Mouse (Mus musculus): ENCODE measurements at regions not wholly inside any gene's neighbourhood (a gene's known extent, or its start where the extent isn't known, plus 50 kb on each side); places are given as distances from the start of the nearest gene placed in this dataset.
A peak's percentile ranks its signal among the peaks of the same experiment; 100 is the strongest.

- DNase-seq = no peak
Observed at GRCm38 (mm10) chr13:84648056-84648455, 426.0 kb downstream of the Tmem161b start.

DNA sequence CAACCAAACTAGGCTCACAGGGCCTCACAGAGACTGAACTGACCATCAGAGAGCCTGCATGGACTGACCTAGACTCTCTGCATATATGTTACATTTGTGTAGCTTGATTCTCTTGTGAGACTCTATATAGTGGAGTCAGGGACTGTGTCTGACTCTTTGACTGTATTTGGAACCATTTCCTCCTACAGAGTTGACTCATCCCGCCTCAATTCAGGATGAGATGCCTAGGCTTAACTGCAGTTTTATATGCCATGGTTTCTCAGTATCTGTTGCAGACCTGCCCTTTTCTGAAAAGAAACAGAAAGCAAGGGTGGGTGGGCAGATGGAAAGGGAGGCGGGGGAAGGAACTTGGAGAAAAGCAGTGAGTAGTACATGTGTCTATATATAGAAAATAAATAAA, 441.9 kb downstream of the Tmem161b start:
- no peak for DNase-seq

DNA sequence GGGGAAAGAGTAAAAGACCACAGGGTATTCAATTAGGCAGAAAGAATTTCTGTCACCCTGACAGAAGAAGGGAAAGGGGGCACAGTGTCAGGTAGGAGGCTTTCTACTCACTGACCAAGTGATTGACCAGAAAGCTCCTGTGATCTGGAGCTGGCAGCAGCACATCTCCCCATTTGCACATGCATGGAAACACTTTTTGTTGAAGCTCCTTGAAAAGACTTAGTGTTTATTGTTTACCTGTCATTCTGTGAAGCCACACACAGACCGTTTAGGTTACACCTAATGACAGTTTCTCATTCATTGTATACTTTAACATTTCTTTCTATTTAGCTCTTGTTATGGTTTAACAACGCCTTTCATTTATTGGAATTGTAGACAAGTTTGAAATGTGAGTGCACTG, 458.9 kb downstream of the Tmem161b start:
- DNase-seq = no peak

DNA sequence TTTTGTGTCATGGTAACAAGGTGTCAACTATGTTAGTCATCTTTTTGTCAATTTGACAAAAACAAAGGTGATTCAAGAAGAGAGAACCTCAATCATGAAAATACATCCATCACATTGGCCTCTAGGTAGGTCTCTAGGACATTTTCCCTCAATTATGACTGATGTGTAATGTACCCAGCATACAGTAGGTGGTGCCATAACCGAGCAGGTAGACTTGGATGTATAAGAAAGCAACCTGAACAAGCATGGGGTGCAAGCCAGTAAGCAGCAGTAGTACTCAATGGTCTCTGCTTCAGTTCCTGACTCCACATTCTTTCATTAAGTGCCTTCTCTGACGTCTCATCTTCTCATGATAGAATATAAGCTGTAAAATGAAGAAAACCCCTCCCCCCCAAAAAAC, 463.8 kb downstream of the Tmem161b start:
- no peak for DNase-seq

- no peak for DNase-seq
Observed at GRCm38 (mm10) chr13:84693462-84693861, 471.4 kb downstream of the Tmem161b start.

DNA sequence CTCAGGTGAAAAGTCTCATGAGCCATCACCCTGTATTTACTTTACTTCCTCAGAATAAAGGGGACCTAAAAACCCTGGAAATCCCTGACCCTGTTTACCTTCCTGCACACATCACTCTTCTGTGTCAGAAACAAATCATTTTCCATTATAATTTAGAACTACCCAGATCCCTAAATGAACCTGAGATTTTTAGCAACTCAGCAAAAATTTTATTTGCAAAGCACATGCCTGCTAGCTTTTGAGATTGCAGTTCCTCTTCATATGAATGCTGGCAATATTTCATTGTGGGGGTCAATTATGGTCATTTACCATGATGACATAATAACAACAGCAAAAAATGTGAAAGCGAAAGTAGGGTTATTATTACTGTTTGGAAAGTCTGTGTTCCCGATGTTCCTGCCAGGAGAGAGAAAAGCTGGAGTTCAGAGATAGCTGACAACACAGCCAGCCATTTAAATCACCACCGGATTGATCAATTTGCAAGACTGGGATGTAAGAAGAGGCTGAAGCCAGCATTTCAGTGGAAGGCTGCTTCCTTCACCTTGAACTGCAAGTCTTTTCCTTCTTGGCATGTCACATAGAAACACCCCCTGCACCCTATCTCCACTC, 476.5 kb downstream of the Tmem161b start:
- DNase-seq = no peak

- DNase-seq = no peak
Observed at GRCm38 (mm10) chr13:84741231-84741630, 448.0 kb upstream of the Ccnh start.

- DNase-seq = no peak
Observed at GRCm38 (mm10) chr13:84748331-84748730, 440.9 kb upstream of the Ccnh start.

DNA sequence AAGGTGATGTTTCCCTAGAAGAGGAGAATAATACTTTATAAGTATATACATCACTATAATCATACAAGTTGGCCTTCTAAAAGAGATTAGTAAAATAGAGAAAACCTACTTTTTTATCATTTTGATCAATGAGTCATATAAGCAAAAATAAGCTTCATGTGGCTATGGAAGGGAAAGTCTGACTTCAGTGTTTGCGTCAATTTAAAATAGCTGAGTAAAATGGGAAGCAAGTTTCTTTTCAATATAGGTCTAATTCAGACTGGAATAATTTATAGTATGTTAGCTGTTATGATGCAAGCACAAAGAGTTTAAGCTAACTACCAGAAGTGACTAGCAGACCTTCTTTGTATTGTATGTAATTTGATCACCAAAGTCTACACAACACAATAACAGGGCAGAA, 440.0 kb upstream of the Ccnh start:
- no peak for DNase-seq

DNA sequence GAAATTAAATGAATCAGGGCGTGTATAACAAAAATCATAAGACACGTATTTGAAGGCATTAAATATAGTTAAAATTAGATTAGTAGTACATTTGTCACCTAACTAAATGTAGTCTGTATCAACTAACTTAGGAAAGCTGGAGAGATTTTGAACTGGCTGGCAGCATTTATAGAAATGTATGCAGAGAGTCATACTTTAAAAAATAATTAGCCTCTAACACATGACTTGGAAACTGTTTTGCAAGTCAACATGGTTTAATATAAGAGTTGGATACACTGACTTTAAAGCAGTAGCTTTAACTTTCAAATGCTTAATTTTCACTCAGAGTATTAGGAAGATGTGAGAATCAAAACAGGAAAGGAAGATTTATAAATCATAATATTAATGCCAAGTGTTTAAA, 439.1 kb upstream of the Ccnh start:
- DNase-seq = no peak

DNA sequence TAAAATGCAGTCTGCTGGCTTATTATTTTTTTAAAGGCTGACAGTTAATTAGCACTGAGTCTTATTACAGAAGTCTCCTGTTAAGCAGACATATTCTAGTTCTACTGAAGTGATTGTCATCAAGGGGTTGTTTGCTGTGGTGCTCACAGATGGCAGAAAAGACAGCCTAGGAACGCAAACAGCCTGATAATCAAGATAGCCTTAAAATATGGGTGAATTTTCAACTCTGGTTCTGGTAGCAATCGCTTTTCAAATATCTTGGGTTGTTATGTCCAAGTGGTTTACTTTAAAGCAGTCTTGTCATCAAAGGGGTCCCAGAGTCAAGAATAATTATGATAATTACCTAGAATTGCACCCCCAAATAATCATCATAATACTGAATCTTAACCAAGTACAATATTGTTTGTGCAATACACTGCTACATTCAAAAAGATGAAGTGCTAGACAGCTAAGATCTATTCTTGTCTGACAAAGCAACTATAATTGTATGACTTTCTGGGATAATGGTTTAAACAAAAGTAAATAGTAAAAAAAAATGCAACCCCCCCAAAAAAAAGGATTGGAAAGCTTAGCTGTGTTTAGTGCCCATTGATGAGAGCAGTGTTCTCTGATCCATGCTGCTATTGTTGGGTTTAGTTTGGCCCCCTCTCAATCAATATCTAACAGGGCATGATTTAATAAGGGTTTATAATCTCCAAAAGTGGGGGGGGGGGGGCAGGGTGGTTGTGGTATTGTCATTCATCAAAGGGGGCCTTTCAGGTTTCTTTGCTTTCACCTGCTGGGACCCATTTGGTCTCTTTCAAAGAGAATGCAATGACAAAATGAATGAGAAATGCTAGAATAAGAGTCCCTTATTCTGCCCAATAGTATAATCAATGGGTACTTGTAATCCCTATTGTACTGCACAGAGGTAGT, 437.4 kb upstream of the Ccnh start:
- DNase-seq = no peak

DNA sequence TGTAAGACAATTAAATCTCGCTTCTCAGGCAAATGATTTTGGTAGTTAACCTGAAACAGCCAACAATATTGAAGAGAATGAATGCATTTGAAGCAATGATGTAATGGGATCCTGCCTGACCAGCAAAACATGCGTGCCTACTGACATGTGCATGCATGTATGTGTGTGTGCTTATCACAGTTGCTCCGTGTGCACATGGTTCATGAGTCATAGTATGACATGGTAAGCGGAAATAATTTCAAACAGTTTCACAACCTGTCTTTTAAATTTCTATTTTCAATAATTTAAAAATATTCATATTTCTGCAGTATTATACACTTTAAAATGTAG, 436.8 kb upstream of the Ccnh start:
- no peak for DNase-seq

GRCm38 (mm10) chr13:84753751-84754500, 435.3 kb upstream of the Ccnh start:
- DNase-seq = no peak

GRCm38 (mm10) chr13:84754821-84755725, 434.1 kb upstream of the Ccnh start:
- DNase-seq = no peak

DNA sequence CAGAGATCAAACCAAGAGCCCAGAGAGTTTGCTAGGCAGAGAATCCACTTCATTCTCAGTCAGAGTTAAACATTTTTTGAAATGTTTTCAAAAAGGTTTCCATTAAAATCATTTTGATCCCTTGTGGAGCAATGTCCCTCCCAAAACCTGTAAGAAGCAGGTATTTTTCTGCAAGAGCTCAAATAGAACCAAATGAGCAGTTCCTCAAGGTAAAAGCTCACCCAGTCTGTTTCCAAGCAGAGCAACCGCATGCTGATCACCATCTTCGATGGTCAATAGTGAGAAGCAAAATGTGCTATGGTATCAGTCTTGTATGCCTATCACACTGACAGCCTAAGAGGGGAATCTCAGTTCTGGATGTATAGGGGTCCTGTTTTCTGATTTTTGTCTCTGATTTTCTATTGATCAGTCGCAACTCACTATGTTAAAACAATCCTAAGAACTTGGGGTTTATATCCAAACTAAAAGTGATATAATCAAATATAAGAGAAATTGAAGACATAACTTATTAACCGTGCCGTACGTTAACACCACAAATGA, 432.3 kb upstream of the Ccnh start:
- DNase-seq = no peak

- no peak for DNase-seq
Observed at GRCm38 (mm10) chr13:84757896-84758567, 431.2 kb upstream of the Ccnh start.

GRCm38 (mm10) chr13:84758568-84758900, 430.7 kb upstream of the Ccnh start:
- DNase-seq = peak; percentile 25 to 60

DNA sequence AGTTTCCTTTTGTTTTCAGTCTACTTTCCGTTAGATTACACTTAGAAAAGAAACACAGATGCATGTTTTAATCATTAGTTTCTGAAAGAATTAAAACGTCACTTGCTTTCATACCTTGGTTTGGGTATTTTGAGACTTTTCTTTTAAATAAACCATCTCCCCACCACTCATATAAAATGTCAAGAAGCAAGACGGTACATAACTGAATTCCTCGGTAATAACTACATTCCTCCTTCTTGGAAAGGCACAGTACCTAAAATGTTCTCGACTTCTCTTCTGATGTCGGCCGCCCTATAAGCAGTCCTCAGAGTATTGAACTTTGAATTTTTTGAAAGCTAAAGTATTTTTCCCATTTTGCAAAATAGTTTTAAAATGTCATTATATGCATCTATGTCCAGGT, 430.1 kb upstream of the Ccnh start:
- DNase-seq = no peak

DNA sequence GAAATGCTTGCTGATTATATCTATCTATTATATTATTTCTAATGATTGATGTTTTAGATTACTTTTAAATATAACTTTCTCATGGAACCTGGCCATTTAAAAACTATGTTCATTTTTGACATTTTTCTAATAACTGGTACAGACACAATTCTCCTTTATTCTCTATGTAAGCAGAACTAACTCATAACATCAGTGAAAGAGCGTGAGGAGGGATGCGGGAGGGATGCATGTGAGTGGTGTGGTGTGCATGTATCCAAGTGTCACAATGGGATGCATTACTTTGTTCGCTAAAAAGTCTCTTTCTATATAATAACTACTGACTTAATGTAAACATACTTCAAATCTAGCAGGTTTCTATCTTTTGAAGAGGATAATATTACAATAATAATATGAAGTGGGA, 428.7 kb upstream of the Ccnh start:
- no peak for DNase-seq

DNA sequence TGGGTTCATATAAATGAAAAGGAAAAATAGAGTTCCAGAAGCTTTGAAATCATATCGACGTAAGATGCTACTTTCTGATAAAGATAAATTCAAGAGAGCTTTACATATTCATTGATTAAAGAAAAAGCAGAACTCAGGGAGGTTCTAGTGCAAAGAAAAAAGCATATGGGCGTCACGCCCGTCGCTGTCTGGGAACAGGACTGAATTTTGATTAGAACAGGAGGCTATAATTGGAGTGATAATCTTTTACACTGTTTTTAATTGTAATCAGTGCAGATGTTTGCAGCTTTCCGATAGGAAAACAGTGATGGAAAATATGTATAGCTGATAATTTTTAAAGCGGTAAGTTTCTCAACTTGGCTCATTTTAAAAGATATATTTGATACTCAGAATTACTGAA, 428.2 kb upstream of the Ccnh start:
- DNase-seq = no peak

DNA sequence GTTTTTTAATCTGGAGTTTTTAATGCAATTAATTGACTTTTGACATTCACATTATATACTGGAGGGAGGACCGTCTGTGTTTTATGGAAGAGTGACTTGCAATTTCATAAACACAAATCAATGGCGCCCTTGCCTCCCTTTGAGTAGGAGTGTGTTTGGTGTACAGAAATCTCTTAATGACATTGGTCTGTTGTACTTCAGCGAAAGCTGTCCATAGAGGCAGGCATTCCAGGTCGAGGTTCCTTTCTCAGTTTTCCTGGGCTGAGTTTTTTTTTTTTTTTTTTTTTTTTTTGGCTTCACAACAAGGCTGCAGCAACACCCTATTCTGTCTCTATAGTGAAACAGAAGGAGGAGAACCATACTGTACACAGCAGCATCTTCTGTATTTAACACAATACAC, 427.4 kb upstream of the Ccnh start:
- no peak for DNase-seq

DNA sequence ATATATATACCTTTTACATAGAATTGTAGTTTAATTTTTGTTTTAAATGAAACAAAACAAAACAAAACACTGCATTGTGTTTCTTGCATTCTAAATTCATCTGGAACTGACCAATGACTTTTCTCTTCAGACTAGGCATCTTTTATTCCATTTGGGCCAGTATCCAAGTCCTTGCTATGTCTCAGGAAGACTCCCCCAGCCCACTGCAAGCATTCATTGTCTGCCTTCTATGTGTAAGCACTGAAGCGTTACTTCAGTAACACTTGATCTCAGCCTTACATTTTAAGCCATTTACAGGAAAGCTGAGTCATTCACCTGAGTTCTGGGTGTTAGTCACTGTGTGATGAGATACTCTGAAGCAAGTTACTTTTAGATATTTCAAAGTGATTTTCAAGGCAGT, 425.3 kb upstream of the Ccnh start:
- DNase-seq = no peak
